In genomic region chr9:15237516-15238296, GRCm38 (mm10) we compare ENCODE assay signal across 10 mouse cellular contexts. TPM values are rescaled to one million over a fixed set of nuclear protein-coding genes. Genes with fewer than 3 reads are reported as not detected.
DNase-seq lines count a peak whose midpoint lies in the region; ATAC-seq and TF ChIP-seq lines count a peak whose summit lies in the region.
"Had no signal": no experiment of that assay in that cellular context is flagged by ENCODE, and none has a peak within 500 bp of the region (broad histone marks: within the 10 kb centered on the region; RNA-seq: fewer than 3 reads in every experiment).

No protein-coding gene starts in this region.

- peaks cover 16% of the 10 kb centered on the region; the same call in 1 of the 2 replicates for H3K4me1 ChIP-seq in kidney, embryonic 14.5 days (ENCODE audit: control insufficient read depth, insufficient read depth, low read length)
- peaks cover 22% of the 10 kb centered on the region for H3K4me1 ChIP-seq in neural tube, embryonic 15.5 days
- H3K4me1 ChIP-seq in heart, embryonic 16.5 days (ENCODE audit: control insufficient read depth, insufficient read depth, low read length), result peaks cover 6% of the 10 kb centered on the region
- no peaks in the 10 kb centered on the region; the same call in 1 of the 2 replicates for H3K4me1 ChIP-seq in stomach, postnatal 0 days (replicated peaks; ENCODE audit: control insufficient read depth, insufficient read depth)

- no peak for ATAC-seq in kidney, embryonic 14.5 days (ENCODE audit: low FRiP score, low TSS enrichment)
- no peak for ATAC-seq in neural tube, embryonic 15.5 days (ENCODE audit: low FRiP score)
- ATAC-seq in heart, embryonic 16.5 days (replicated peaks; ENCODE audit: extremely low read depth, insufficient read depth, low FRiP score), result no peak
- ATAC-seq in stomach, postnatal 0 days (ENCODE audit: low FRiP score, low TSS enrichment), result no peak

- TF ChIP-seq CTCF in stomach, postnatal 0 days (IDR thresholded peaks at IDR 0.05; ENCODE audit: low read depth), result no peak

- intact Hi-C loops in left cerebral cortex, postnatal 25 days (cut with DNase I), result no loop called here

- no peaks in the 10 kb centered on the region for H3K36me3 ChIP-seq in kidney, embryonic 14.5 days (ENCODE audit: control insufficient read depth, insufficient read depth, low read length)
- no peaks in the 10 kb centered on the region for H3K36me3 ChIP-seq in neural tube, embryonic 15.5 days
- H3K36me3 ChIP-seq in heart, embryonic 16.5 days (ENCODE audit: control insufficient read depth, insufficient read depth), result no peaks in the 10 kb centered on the region
- no peaks in the 10 kb centered on the region for H3K36me3 ChIP-seq in stomach, postnatal 0 days (ENCODE audit: control insufficient read depth, insufficient read depth, low read length)

- H3K27me3 ChIP-seq in kidney, embryonic 14.5 days (ENCODE audit: control insufficient read depth, insufficient read depth, low read length), result no peaks in the 10 kb centered on the region
- no peaks in the 10 kb centered on the region for H3K27me3 ChIP-seq in neural tube, embryonic 15.5 days (replicated peaks)
- no peaks in the 10 kb centered on the region for H3K27me3 ChIP-seq in heart, embryonic 16.5 days (ENCODE audit: control insufficient read depth, insufficient read depth, low read length)
- H3K27me3 ChIP-seq in stomach, postnatal 0 days (ENCODE audit: control insufficient read depth, insufficient read depth, low read length), result no peaks in the 10 kb centered on the region

- WGBS in kidney, embryonic 14.5 days, result 51% methylated on average over 14 of the region's 14 CpGs
- WGBS in neural tube, embryonic 15.5 days, result 51% methylated on average over 14 of the region's 14 CpGs
- WGBS in heart, embryonic 16.5 days, result 43% methylated on average over 14 of the region's 14 CpGs
- WGBS in stomach, postnatal 0 days, result 46% methylated on average over 14 of the region's 14 CpGs

- no peak overlapping the region for H3K9ac ChIP-seq in kidney, embryonic 14.5 days (ENCODE audit: low read depth, low read length)
- H3K9ac ChIP-seq in neural tube, embryonic 15.5 days (replicated peaks), result no peak overlapping the region
- H3K9ac ChIP-seq in heart, embryonic 16.5 days (ENCODE audit: low read length), result no peak overlapping the region
- no peak overlapping the region for H3K9ac ChIP-seq in stomach, postnatal 0 days (ENCODE audit: low read length)

- H3K9me3 ChIP-seq in kidney, embryonic 14.5 days (ENCODE audit: control insufficient read depth, low read length), result no peaks in the 10 kb centered on the region
- no peaks in the 10 kb centered on the region for H3K9me3 ChIP-seq in neural tube, embryonic 15.5 days (replicated peaks)
- H3K9me3 ChIP-seq in heart, embryonic 16.5 days (replicated peaks; ENCODE audit: control insufficient read depth, low read length), result no peaks in the 10 kb centered on the region
- no peaks in the 10 kb centered on the region for H3K9me3 ChIP-seq in stomach, postnatal 0 days (ENCODE audit: control insufficient read depth, low read length)

- no peak overlapping the region for H3K4me2 ChIP-seq in kidney, embryonic 14.5 days (replicated peaks; ENCODE audit: low read depth, low read length)
- peak overlapping the region; percentile 83; the same call in 1 of the 2 replicates for H3K4me2 ChIP-seq in neural tube, embryonic 15.5 days
- no peak overlapping the region for H3K4me2 ChIP-seq in heart, embryonic 16.5 days (ENCODE audit: low read depth, low read length)
- H3K4me2 ChIP-seq in stomach, postnatal 0 days (replicated peaks; ENCODE audit: low read depth), result no peak overlapping the region

- H3K4me3 ChIP-seq in kidney, embryonic 14.5 days (ENCODE audit: low read length), result no peak overlapping the region
- no peak overlapping the region for H3K4me3 ChIP-seq in neural tube, embryonic 15.5 days (replicated peaks)
- H3K4me3 ChIP-seq in heart, embryonic 16.5 days (ENCODE audit: low read length), result no peak overlapping the region
- H3K4me3 ChIP-seq in stomach, postnatal 0 days (ENCODE audit: low read depth, low read length), result no peak overlapping the region

- DNase-seq in kidney, adult 18-20 months, result no peak
- DNase-seq in neural tube, embryonic 10.5 days (ENCODE audit: extremely low spot score, low spot score), result no peak
- no peak for DNase-seq in stomach, postnatal 0 days (ENCODE audit: low spot score)
- DNase-seq in left cerebral cortex, postnatal 25 days (ENCODE audit: low spot score in 2 of 2), result no peak
- DNase-seq in gastrocnemius, postnatal 10 days, result no peak
- DNase-seq: thymus, adult 2 months had no signal

- 0 out of 2 replicates have a peak overlapping the region, but pooled peaks have one; percentile 8 for H3K27ac ChIP-seq in kidney, embryonic 14.5 days (ENCODE audit: low read depth, low read length)
- H3K27ac ChIP-seq in neural tube, embryonic 15.5 days (replicated peaks), result 0 out of 2 replicates have a peak overlapping the region, but pooled peaks have one; percentile 80
- H3K27ac ChIP-seq in heart, embryonic 16.5 days (ENCODE audit: low read length), result peak overlapping the region; percentile 6; the same call in 1 of the 2 replicates
- H3K27ac ChIP-seq in stomach, postnatal 0 days (replicated peaks), result peak overlapping the region; percentile 88; the same call in 1 of the 2 replicates

- TF ChIP-seq EP300 in stomach, postnatal 0 days (optimal IDR thresholded peaks at IDR 0.05), result no peak

RNA-seq across cellular contexts. Expression of gene Vstm5, which starts 1.1 kb away (rescaled TPM):
- polyA plus RNA-seq in kidney, embryonic 14.5 days (2014; fragmentation: Nextera tagmentation; extraction: Ambion mirVana), result 5.6 and 8.0 TPM in 2 replicates
- polyA plus RNA-seq in neural tube, embryonic 15.5 days (2015; fragmentation: Nextera tagmentation; extraction: Ambion mirVana), result 37.6 and 41.1 TPM in 2 replicates
- 1.4 and 1.6 TPM in 2 replicates for polyA plus RNA-seq in heart, embryonic 16.5 days (2015; fragmentation: Nextera tagmentation; extraction: Ambion mirVana)
- 19.5 and 20.4 TPM in 2 replicates for polyA plus RNA-seq in stomach, postnatal 0 days (2015; fragmentation: Nextera tagmentation; extraction: Ambion mirVana)
- 1 to 10 TPM; 8.1 to 8.7 TPM for total RNA-seq in left cerebral cortex, postnatal 25 days (2021)
- under 1 TPM; 0.25 to 0.47 TPM for total RNA-seq in gastrocnemius, postnatal 10 days (2021)
- total RNA-seq: granulocyte monocyte progenitor cell, adult 5-6 weeks had no signal

RNA-seq across cellular contexts. Expression of gene Med17, which starts 42.0 kb away (rescaled TPM):
- polyA plus RNA-seq in kidney, embryonic 14.5 days (2014; fragmentation: Nextera tagmentation; extraction: Ambion mirVana), result 32.4 and 40.2 TPM in 2 replicates
- polyA plus RNA-seq in neural tube, embryonic 15.5 days (2015; fragmentation: Nextera tagmentation; extraction: Ambion mirVana), result 27.9 and 28.9 TPM in 2 replicates
- 19.9 and 21.1 TPM in 2 replicates for polyA plus RNA-seq in heart, embryonic 16.5 days (2015; fragmentation: Nextera tagmentation; extraction: Ambion mirVana)
- 18.5 and 20.0 TPM in 2 replicates for polyA plus RNA-seq in stomach, postnatal 0 days (2015; fragmentation: Nextera tagmentation; extraction: Ambion mirVana)
- 10 to 100 TPM; 31.4 to 38.0 TPM for total RNA-seq in left cerebral cortex, postnatal 25 days (2021)
- total RNA-seq in gastrocnemius, postnatal 10 days (2021), result 10 to 100 TPM; 14.4 to 16.0 TPM

Comparison
In these comparisons a context has a peak if more than half of its experiments do, and no peak if none do; other contexts are left out.
1. H3K27ac ChIP-seq: peak in every context shown above with its lines; median percentile 88 in stomach, postnatal 0 days; 80 in neural tube, embryonic 15.5 days; 8 in kidney, embryonic 14.5 days; 6 in heart, embryonic 16.5 days.